ENCODE assay signal across 8 mouse cellular contexts in genomic region chr13:55714501-55715166, GRCm38 (mm10). TPM values are rescaled to one million over a fixed set of nuclear protein-coding genes. Genes with fewer than 3 reads are reported as not detected.
DNase-seq lines count a peak whose midpoint lies in the region; ATAC-seq lines count a peak whose summit lies in the region.

Gene Txndc15, plus strand, starts transcription at chr13:55714650.

- no peaks in the 10 kb centered on the region for H3K27me3 ChIP-seq in hindbrain, embryonic 11.5 days (ENCODE audit: control insufficient read depth, insufficient read depth, low read length)
- no peaks in the 10 kb centered on the region for H3K27me3 ChIP-seq in lung, embryonic 16.5 days (ENCODE audit: control insufficient read depth, insufficient read depth, low read depth, low read length)

- no peaks in the 10 kb centered on the region for H3K4me1 ChIP-seq in hindbrain, embryonic 11.5 days (replicated peaks; ENCODE audit: control insufficient read depth, insufficient read depth, low read length)
- H3K4me1 ChIP-seq in lung, embryonic 16.5 days (replicated peaks; ENCODE audit: control insufficient read depth, insufficient read depth, low read length) = peaks cover 4% of the 10 kb centered on the region; the same call in 1 of the 2 replicates

- 1% methylated on average over 48 of the region's 63 CpGs for WGBS in hindbrain, embryonic 11.5 days
- WGBS in lung, embryonic 16.5 days = under 1% methylated on average over 58 of the region's 63 CpGs

- H3K4me2 ChIP-seq in hindbrain, embryonic 11.5 days (replicated peaks; ENCODE audit: low read depth, low read length) = peak within 1 kb of the TSS; percentile 43
- peak within 1 kb of the TSS; percentile 53 for H3K4me2 ChIP-seq in lung, embryonic 16.5 days (ENCODE audit: low read depth, low read length)

- peak; percentile 86 for DNase-seq in Muller cell, postnatal 12 days (ENCODE audit: inconsistent ontology term)
- DNase-seq in cerebellum, postnatal 10 days = peak; percentile 94 to 95
- peak; percentile 69 to 86 for DNase-seq in frontal cortex, postnatal 10 days (ENCODE audit: low spot score in 2 of 2)
- DNase-seq in hindbrain, embryonic 11.5 days (ENCODE audit: low spot score) = peak; percentile 91
- peak; percentile 86 for DNase-seq in layer of hippocampus, adult 9-11 months
- peak; percentile 75 for DNase-seq in ovary, adult 18-20 months (ENCODE audit: low spot score)
- peak; percentile 87 for DNase-seq in thymus, postnatal 0 days (ENCODE audit: low spot score)

- peak within 1 kb of the TSS; percentile 94 for H3K9ac ChIP-seq in hindbrain, embryonic 11.5 days (ENCODE audit: low read depth, low read length)
- H3K9ac ChIP-seq in lung, embryonic 16.5 days (ENCODE audit: low read length) = peak within 1 kb of the TSS; percentile 99

- peak; percentile 94 for ATAC-seq in hindbrain, embryonic 11.5 days (ENCODE audit: low FRiP score)
- ATAC-seq in lung, embryonic 16.5 days (ENCODE audit: low read depth) = peak; percentile 96

- H3K36me3 ChIP-seq in hindbrain, embryonic 11.5 days (ENCODE audit: control insufficient read depth, insufficient read depth, low read length) = no peaks in the 10 kb centered on the region
- H3K36me3 ChIP-seq in lung, embryonic 16.5 days (ENCODE audit: control insufficient read depth, insufficient read depth, low read length) = peaks cover 12% of the 10 kb centered on the region; the same call in 1 of the 2 replicates

- H3K9me3 ChIP-seq in hindbrain, embryonic 11.5 days (ENCODE audit: control insufficient read depth, low read length) = no peaks in the 10 kb centered on the region
- H3K9me3 ChIP-seq in lung, embryonic 16.5 days (ENCODE audit: control insufficient read depth, low read length) = no peaks in the 10 kb centered on the region

- H3K4me3 ChIP-seq in hindbrain, embryonic 11.5 days (ENCODE audit: low read depth, low read length) = peak within 1 kb of the TSS; percentile 80
- H3K4me3 ChIP-seq in lung, embryonic 16.5 days (ENCODE audit: low read length) = peak within 1 kb of the TSS; percentile 93

- H3K27ac ChIP-seq in hindbrain, embryonic 11.5 days (ENCODE audit: low read depth, low read length) = peak within 1 kb of the TSS; percentile 87
- H3K27ac ChIP-seq in lung, embryonic 16.5 days (ENCODE audit: low read length) = peak within 1 kb of the TSS; percentile 79

RNA-seq across cellular contexts. Expression of gene Txndc15, which starts in this region (rescaled TPM):
- 103 and 108 TPM in 2 replicates for polyA plus RNA-seq in hindbrain, embryonic 11.5 days (2014; fragmentation: Nextera tagmentation; extraction: Ambion mirVana)
- polyA plus RNA-seq in lung, embryonic 16.5 days (2015; fragmentation: Nextera tagmentation; extraction: Ambion mirVana) = 90.1 and 95.2 TPM in 2 replicates
- polyA plus RNA-seq in thymus, postnatal 0 days (2015; fragmentation: Nextera tagmentation; extraction: Ambion mirVana) = 96.5 and 98.7 TPM in 2 replicates

Comparison
In these comparisons a context has a peak if more than half of its experiments do, and no peak if none do; other contexts are left out.
1. Peak in every context shown above with its lines: DNase-seq, ATAC-seq, H3K4me3 ChIP-seq and H3K27ac ChIP-seq.